Mouse (Mus musculus) cerebellum, adult 2 months (tissue): ENCODE results near the gene Manba.

Source experiments
- CTCF ChIP-seq: fragments of 200-500 bp; IDR thresholded peaks from 2 replicates; pipeline ENCODE4 v1.5.1; 2011; ENCODE audit warnings: low read depth, mild to moderate bottlenecking, control low read depth, low read length, moderate library complexity, borderline replicate concordance; ENCODE audit not compliant: insufficient read depth
- POLR2A ChIP-seq: fragments of 200-500 bp; IDR thresholded peaks from 2 replicates; pipeline ENCODE4 v1.6.1; 2011; ENCODE audit warnings: low read length, control low read depth, borderline replicate concordance; ENCODE audit not compliant: insufficient read depth

DNA sequence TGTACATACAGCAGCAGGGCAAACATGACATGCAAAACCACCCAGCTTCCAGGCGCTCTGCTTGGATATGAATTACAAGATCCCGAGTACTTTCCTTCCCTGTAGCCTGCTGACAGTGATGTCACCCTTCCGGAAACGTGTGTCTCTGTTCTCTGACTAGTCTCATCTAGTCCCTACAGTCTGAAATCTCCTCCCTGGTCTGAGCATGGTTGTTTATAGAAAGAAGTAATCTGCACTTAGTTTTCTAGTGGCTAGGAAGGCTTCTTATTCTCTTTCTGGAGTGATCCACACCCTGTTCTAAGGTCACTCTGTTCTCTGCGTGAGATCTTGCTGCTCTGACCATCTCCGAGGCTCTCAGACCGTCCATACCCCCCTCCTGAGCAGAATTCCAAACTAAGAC lies 76.6 kb downstream of the Manba start:
- TF ChIP-seq POLR2A = no peak
- no peak for TF ChIP-seq CTCF
